Mouse (Mus musculus) liver, adult 2 months (tissue): ENCODE results near the gene Tprg.

Source experiments
- CTCF ChIP-seq: fragments of 200-500 bp; IDR thresholded peaks from 2 replicates; pipeline ENCODE4 v1.5.1; 2011; ENCODE audit warnings: low read depth, low read length, control low read depth
- POLR2A ChIP-seq: fragments of 200-500 bp; IDR thresholded peaks from 2 replicates; pipeline ENCODE4 v1.6.1; 2011; ENCODE audit warnings: low read length, control low read depth; ENCODE audit not compliant: insufficient read depth; ENCODE audit errors: extremely low read depth

- TF ChIP-seq POLR2A (no peak), CTCF (no peak)
Measured at GRCm38 (mm10) chr16:25369984-25370412, 83.4 kb downstream of the Tprg start.
